Mouse (Mus musculus) intestine, embryonic 14.5 days (tissue): Measurements from ENCODE around the gene C1qtnf6. TPM values are rescaled to one million over a fixed set of nuclear protein-coding genes. Genes with fewer than 3 reads are reported as not detected.

Experiments used
- ATAC-seq: fragments of 200-750 bp; cut with Nextera tagmentation; replicated peaks from 2 replicates; pipeline ENCODE4 v1.8.0; 2017; ENCODE audit warnings: low read depth, moderate number of reproducible peaks, moderate TSS enrichment, moderate library complexity; ENCODE audit not compliant: low FRiP score, low TSS enrichment
- DNase-seq: peaks from one replicate; pipeline ENCODE4 v3.0.0-alpha.2; 2018; ENCODE audit warnings: low spot score
- H3K27ac ChIP-seq: fragments of 300-500 bp; sonication (generic); 2 replicates; pipeline ENCODE4 v1.5.1; 2014; ENCODE audit warnings: low read depth, mild to moderate bottlenecking, control low read depth
- H3K27me3 ChIP-seq: fragments of 300-500 bp; sonication (generic); replicated peaks from 2 replicates; pipeline ENCODE4 v1.6.1; 2014; ENCODE audit warnings: low read length, control low read depth; ENCODE audit not compliant: control insufficient read depth, insufficient read depth
- H3K36me3 ChIP-seq: fragments of 300-500 bp; sonication (generic); 2 replicates; pipeline ENCODE4 v1.6.1; 2014; ENCODE audit warnings: low read length, control low read depth; ENCODE audit not compliant: control insufficient read depth, insufficient read depth
- H3K4me1 ChIP-seq: fragments of 300-500 bp; sonication (generic); replicated peaks from 2 replicates; pipeline ENCODE4 v1.6.1; 2014; ENCODE audit warnings: low read length, control low read depth, mixed read lengths; ENCODE audit not compliant: control insufficient read depth, insufficient read depth
- H3K4me2 ChIP-seq: fragments of 300-500 bp; sonication (generic); 2 replicates; pipeline ENCODE4 v1.6.1; 2014; ENCODE audit warnings: low read length
- H3K4me3 ChIP-seq: fragments of 300-500 bp; sonication (generic); 2 replicates; pipeline ENCODE4 v1.5.1; 2014; ENCODE audit warnings: low read depth, low read length, control low read depth, mixed read lengths
- H3K9ac ChIP-seq: fragments of 300-500 bp; sonication (generic); 2 replicates; pipeline ENCODE4 v1.6.1; 2014; ENCODE audit warnings: mild to moderate bottlenecking, low read length
- H3K9me3 ChIP-seq: fragments of 300-500 bp; sonication (generic); 2 replicates; pipeline ENCODE4 v1.6.1; 2016; ENCODE audit warnings: low read length, control low read depth; ENCODE audit not compliant: control insufficient read depth
- WGBS: fragments of 180-500 bp; shearing (Covaris S2); extraction: QIAGEN DNeasy Blood & Tissue Kit; methylation state at CpG from one replicate; pipeline ENCODE4 v1.1.7; 2014; 5-methylcytosine and 5-hydroxymethylcytosine counted together
- polyA plus RNA-seq: library from polyadenylated mRNA; unstranded; fragments of >200 nt; fragmentation: Nextera tagmentation; extraction: Ambion mirVana; gene quantifications from 2 replicates; pipeline ENCODE4 v1.2.1, GENCODE M21; 2014

C1qtnf6 gene
- polyA plus RNA-seq, 1 experiment from 2014 or later, result 30.1 TPM

DNA sequence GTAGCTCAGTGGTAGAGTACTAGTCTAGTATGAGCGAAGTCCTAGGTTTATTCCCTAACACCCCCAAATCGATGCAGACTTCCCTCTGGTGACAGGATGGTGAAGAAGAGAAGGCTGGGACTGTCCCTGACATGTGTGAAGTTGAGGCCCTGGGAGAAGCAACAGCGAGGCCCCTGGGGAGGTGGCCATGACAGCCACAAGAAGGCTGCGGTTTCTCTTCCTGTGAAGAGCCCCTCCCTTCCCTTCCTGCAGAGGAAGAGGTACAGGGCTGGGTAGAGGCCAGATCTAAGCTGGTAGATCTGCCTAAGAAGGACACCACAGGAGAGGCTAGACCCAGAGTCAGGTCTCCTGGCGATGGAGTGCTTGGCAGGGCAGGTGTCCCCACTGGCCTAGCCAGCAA, 32.7 kb upstream of the C1qtnf6 start:
- Histone ChIP-seq H3K27me3 (no peaks in the 10 kb centered on the region), H3K4me1 (no peaks in the 10 kb centered on the region), H3K4me2 (no peak overlapping the region), H3K9me3 (no peaks in the 10 kb centered on the region), H3K4me3 (no peak overlapping the region), H3K9ac (no peak overlapping the region), H3K36me3 (no peaks in the 10 kb centered on the region), H3K27ac (no peak overlapping the region)
- ATAC-seq, result no peak
- 75% methylated on average over 5 of the region's 5 CpGs for WGBS
- no peak for DNase-seq

DNA sequence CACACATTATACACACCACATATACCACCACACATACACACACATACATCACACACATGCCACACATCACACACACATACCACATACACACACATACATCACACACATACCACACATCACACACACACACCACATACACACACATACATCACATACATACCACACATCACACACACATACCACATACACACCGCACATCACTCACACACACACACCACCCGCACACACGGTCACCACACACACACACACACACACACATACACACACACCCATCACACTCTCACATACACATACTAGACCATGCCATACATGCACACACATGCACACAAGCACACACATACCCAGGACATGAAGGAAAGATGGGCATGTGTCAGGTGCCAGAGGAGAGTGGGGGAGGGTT, 32.1 kb upstream of the C1qtnf6 start:
- H3K9me3 ChIP-seq, result no peaks in the 10 kb centered on the region
- no peaks in the 10 kb centered on the region for H3K36me3 ChIP-seq
- H3K27me3 ChIP-seq, result no peaks in the 10 kb centered on the region
- no peak overlapping the region for H3K27ac ChIP-seq
- H3K4me1 ChIP-seq, result no peaks in the 10 kb centered on the region
- no peak overlapping the region for H3K4me3 ChIP-seq
- DNase-seq, result no peak
- no peak for ATAC-seq
- no peak overlapping the region for H3K4me2 ChIP-seq
- 91% methylated on average over 3 of the region's 3 CpGs for WGBS
- H3K9ac ChIP-seq, result no peak overlapping the region

DNA sequence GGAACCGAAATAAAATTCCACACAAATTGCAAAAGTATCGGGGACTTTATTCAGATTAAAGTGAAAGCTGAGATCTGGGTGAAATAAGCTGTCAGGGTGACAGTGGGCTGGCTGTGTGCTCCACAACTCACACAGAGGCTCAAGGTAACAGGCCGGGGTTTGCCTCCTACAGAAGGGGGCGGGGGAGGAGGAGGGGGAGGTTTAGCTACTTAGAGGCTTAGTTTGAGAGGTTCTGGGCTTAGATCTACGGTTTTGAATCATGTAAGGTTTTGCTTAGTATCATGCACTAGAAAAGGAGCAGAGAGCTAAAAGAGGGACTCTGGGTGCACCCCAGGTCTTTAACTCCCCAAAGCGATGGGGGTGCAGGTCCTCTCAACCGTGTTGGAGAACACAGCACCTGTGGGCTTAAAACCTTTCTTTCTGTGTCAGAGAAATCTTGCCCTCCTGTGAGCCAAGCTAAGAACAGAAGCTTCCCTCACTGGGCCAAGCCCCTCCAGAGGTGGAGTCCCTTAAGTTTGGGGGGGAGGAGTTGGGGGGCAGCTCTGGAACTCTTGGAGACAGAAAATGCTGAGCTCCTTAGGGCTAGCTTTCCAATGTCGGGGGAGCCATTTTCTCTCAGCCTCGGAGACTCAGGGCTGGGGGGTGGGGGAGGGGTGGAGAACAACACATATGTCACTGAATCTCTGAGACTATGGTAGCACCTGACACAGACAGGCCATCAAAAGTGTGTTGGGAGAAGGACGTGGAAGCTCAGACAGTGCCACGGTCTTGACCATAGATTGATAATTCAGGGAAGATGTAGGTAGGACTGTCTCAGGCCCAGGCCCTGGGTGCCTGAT, 28.1 kb upstream of the C1qtnf6 start:
- Histone ChIP-seq H3K27me3 (no peaks in the 10 kb centered on the region), H3K4me3 (no peak overlapping the region), H3K4me2 (no peak overlapping the region), H3K27ac (no peak overlapping the region), H3K36me3 (no peaks in the 10 kb centered on the region), H3K9ac (no peak overlapping the region), H3K9me3 (no peaks in the 10 kb centered on the region), H3K4me1 (no peaks in the 10 kb centered on the region)
- ATAC-seq, result no peak
- 62% methylated on average over 11 of the region's 11 CpGs for WGBS
- no peak for DNase-seq

DNA sequence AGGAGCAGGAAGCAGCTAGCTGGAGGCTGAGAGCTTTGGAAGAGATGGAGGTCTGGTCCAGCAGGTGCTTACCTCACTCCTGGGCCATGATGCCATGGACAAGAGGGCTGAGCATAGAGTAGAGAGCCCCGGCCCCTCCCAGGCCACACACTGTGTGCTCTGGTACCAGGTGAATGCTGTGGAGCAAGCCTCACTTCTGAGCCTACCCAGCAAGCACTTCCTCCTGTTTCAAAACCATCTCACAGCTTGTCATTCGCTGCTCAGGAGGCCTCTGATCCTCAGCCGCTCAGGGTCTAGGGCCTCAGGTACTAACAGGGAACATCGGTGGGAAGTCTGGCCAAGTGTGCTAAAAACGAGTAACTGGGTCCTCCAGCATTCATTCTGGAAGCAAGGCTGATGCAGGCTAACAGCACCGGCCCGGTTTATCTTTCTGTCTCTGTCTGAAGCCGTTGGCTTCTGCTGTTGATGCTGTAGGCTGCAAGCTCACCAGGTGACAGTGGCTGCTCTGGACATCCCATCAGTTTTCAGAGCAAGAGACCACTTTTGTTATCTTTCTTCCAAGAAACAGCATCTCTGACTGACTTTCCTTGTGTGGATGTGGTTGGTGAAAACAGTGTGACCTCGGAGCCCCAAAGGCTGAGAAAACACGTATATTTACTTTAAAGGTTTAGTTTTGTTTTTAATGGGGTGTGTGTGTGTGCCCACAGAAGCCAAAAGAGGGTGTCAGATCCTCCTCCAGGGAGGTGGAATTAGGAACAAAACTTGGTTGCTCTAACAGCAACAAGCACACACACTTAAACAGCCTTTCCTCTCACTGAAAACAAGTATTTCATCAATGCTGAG, 26.7 kb upstream of the C1qtnf6 start:
- H3K9me3 ChIP-seq, result no peaks in the 10 kb centered on the region
- no peak for DNase-seq
- WGBS, result 66% methylated on average over 10 of the region's 10 CpGs
- no peaks in the 10 kb centered on the region for H3K27me3 ChIP-seq
- H3K9ac ChIP-seq, result no peak overlapping the region
- no peaks in the 10 kb centered on the region for H3K4me1 ChIP-seq
- no peak for ATAC-seq
- no peaks in the 10 kb centered on the region for H3K36me3 ChIP-seq
- no peak overlapping the region for H3K27ac ChIP-seq
- H3K4me3 ChIP-seq, result no peak overlapping the region
- no peak overlapping the region for H3K4me2 ChIP-seq

DNA sequence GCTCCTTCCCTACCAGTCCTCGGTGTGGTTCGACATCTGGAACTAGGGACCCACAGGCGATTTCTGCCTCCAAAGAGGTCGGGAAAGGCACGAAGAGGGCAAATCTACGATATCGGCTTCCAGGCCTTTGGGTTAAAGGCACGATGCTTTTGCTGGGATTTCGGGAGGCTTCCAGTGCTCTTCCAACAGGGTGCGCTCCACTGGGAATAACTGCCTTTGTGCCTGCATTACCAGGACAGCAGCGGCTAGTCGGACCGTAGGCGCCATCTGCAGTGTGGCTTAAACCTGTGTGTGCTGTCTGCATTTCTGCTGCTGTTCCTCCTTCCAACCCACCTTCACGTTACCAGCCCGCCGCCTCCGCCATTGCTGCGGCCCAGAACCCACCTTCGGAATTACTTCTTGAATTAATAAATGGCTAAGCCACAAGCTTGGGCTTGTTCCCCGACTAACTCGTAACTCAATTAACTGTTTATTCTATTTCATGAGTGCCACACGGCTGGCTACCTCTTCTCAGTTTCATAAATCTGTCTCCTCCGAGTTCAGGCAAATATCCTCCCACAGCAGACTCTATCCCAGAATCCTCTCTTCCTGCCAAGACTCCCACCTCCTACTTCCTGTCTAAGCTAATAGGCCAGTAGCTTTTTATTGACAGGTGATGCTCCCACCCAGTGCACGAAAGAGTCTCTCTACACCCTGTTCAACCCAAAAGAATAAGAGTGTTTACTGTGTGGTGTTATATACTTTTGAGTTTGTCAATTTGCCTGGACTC, 23.5 kb upstream of the C1qtnf6 start:
- Histone ChIP-seq H3K9me3 (0 out of 2 replicates have a peak, but pooled peaks cover 3% of the 10 kb centered on the region), H3K9ac (no peak overlapping the region), H3K4me1 (no peaks in the 10 kb centered on the region), H3K27ac (no peak overlapping the region), H3K27me3 (no peaks in the 10 kb centered on the region), H3K36me3 (no peaks in the 10 kb centered on the region), H3K4me3 (no peak overlapping the region), H3K4me2 (peak overlapping the region; percentile 33)
- WGBS, result 53% methylated on average over 25 of the region's 25 CpGs
- ATAC-seq, result no peak
- no peak for DNase-seq

DNA sequence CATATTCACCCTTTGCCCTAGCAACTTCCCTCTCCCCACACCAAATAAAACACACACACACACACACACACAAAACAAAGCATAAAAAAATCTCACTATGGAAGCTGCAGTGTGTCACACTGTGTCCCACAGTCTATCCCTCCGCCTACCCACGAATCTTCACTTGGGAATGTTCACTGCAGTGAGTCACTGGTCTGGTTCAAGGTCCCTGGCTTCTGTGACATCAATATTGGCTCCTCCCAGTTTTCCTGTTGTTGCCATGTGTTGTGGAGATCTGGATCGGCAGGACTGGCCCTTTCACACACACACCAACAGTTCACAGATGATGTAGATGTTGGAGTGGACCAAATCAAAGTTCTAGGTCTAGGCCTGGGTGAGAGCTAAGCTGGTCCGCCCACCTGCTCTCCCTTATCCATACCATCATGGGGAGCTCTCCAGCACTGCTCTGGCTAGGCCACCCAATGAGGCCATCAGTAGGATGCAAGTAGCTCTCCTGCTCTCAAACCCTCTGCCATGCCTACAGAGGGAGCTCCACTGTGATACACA, 18.0 kb upstream of the C1qtnf6 start:
- H3K4me3 ChIP-seq, result no peak overlapping the region
- H3K27me3 ChIP-seq, result no peaks in the 10 kb centered on the region; the same call in 1 of the 2 replicates
- no peak overlapping the region for H3K9ac ChIP-seq
- 72% methylated on average over 4 of the region's 4 CpGs for WGBS
- ATAC-seq (0 out of 2 replicates have a peak, but pooled peaks have one; percentile 32), DNase-seq (no peak)
- H3K27ac ChIP-seq, result no peak overlapping the region
- H3K9me3 ChIP-seq, result 0 out of 2 replicates have a peak, but pooled peaks cover 3% of the 10 kb centered on the region
- no peaks in the 10 kb centered on the region for H3K36me3 ChIP-seq
- peaks cover 7% of the 10 kb centered on the region; the same call in 1 of the 2 replicates for H3K4me1 ChIP-seq
- H3K4me2 ChIP-seq, result no peak overlapping the region

DNA sequence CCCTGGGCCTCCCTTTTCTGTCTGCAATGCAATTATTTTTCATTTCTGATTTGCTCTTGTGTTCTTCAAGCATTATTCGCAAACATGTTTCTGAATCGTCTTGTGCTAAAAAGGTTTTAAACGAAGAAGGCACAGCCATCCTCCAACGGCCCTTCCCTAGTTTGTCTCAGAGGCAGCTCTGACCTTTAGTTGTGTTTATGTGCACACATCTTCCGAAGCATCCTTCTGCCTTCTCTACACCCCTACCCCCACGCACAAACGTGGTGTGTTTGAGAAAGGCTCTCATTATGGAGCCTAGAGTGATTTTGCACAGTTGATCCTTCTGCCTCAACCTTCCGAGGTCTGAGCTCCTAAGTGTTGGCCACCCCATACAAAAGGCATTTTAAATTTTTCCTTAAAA, 17.5 kb upstream of the C1qtnf6 start:
- H3K9ac ChIP-seq, result no peak overlapping the region
- H3K27ac ChIP-seq, result no peak overlapping the region
- no peaks in the 10 kb centered on the region for H3K36me3 ChIP-seq
- peaks cover 7% of the 10 kb centered on the region; the same call in 1 of the 2 replicates for H3K4me1 ChIP-seq
- H3K4me2 ChIP-seq, result no peak overlapping the region
- no peak overlapping the region for H3K4me3 ChIP-seq
- no peak for ATAC-seq
- WGBS, result 56% methylated on average over 8 of the region's 8 CpGs
- no peak for DNase-seq
- peaks cover 5% of the 10 kb centered on the region; the same call in 1 of the 2 replicates for H3K27me3 ChIP-seq
- 0 out of 2 replicates have a peak, but pooled peaks cover 3% of the 10 kb centered on the region for H3K9me3 ChIP-seq

DNA sequence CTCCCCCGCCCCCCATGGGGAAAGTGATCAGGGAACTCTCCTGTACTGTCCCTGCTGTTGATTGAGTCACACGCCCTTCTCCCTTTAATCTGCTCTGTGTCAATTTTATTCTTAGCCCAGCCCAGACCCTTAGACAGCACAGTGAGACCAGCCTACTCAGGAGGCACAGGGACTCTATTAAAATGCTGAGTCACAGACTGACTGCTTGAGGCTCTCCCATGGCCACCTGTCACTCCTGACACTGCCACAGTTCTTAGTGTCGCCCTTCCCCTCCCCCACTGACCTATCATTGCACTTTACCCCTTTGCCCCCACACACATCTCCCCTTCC, 17.1 kb upstream of the C1qtnf6 start:
- Histone ChIP-seq H3K4me2 (no peak overlapping the region), H3K27ac (no peak overlapping the region), H3K4me1 (peaks cover 7% of the 10 kb centered on the region; the same call in 1 of the 2 replicates), H3K9me3 (0 out of 2 replicates have a peak, but pooled peaks cover 3% of the 10 kb centered on the region), H3K9ac (no peak overlapping the region), H3K36me3 (no peaks in the 10 kb centered on the region), H3K4me3 (no peak overlapping the region), H3K27me3 (peaks cover 6% of the 10 kb centered on the region; the same call in 1 of the 2 replicates)
- 26% methylated on average over 3 of the region's 3 CpGs for WGBS
- ATAC-seq (peak; percentile 49; the same call in 1 of the 2 replicates), DNase-seq (no peak)
